18 mouse cellular contexts compared by ENCODE assay signal in genomic region chr12:117415146-117415545, GRCm38 (mm10).
DNase-seq lines count a peak whose midpoint lies in the region; ATAC-seq and TF ChIP-seq lines count a peak whose summit lies in the region.
"Had no signal": no experiment of that assay in that cellular context is flagged by ENCODE, and none has a peak within 500 bp of the region (broad histone marks: within the 10 kb centered on the region; RNA-seq: fewer than 3 reads in every experiment).

No protein-coding gene starts in this region.

- H3K9me3 ChIP-seq in forebrain, postnatal 0 days (ENCODE audit: low read length) = no peaks in the 10 kb centered on the region
- H3K9me3 ChIP-seq in forebrain, embryonic 10.5 days = no peaks in the 10 kb centered on the region
- no peaks in the 10 kb centered on the region for H3K9me3 ChIP-seq in limb, embryonic 13.5 days
- H3K9me3 ChIP-seq in limb, embryonic 10.5 days (replicated peaks) = no peaks in the 10 kb centered on the region
- H3K9me3 ChIP-seq: embryonic facial prominence, embryonic 12.5 days; heart, embryonic 12.5 days; hindbrain, embryonic 15.5 days had no signal

- 0 out of 2 replicates have a peak, but pooled peaks cover 4% of the 10 kb centered on the region for H3K4me1 ChIP-seq in forebrain, postnatal 0 days (ENCODE audit: insufficient read depth)
- peaks cover 16% of the 10 kb centered on the region for H3K4me1 ChIP-seq in forebrain, embryonic 10.5 days
- peaks cover 11% of the 10 kb centered on the region; the same call in 1 of the 2 replicates for H3K4me1 ChIP-seq in limb, embryonic 13.5 days
- peaks cover 3% of the 10 kb centered on the region; the same call in 1 of the 2 replicates for H3K4me1 ChIP-seq in limb, embryonic 10.5 days

- no peak overlapping the region for H3K9ac ChIP-seq in forebrain, postnatal 0 days
- no peak overlapping the region for H3K9ac ChIP-seq in limb, embryonic 13.5 days
- H3K9ac ChIP-seq: embryonic facial prominence, embryonic 12.5 days; heart, embryonic 12.5 days; hindbrain, embryonic 15.5 days had no signal

- no peaks in the 10 kb centered on the region for H3K27me3 ChIP-seq in forebrain, postnatal 0 days (ENCODE audit: insufficient read depth, low read length)
- H3K27me3 ChIP-seq in forebrain, embryonic 10.5 days (ENCODE audit: poor library complexity, severe bottlenecking) = no peaks in the 10 kb centered on the region
- H3K27me3 ChIP-seq in limb, embryonic 13.5 days = 0 out of 2 replicates have a peak, but pooled peaks cover 3% of the 10 kb centered on the region
- no peaks in the 10 kb centered on the region for H3K27me3 ChIP-seq in limb, embryonic 10.5 days (ENCODE audit: low read depth, poor library complexity, severe bottlenecking)
- H3K27me3 ChIP-seq: CH12.LX; embryonic facial prominence, embryonic 12.5 days; heart, embryonic 12.5 days; hindbrain, embryonic 15.5 days had no signal

- DNase-seq in forebrain, postnatal 0 days = peak; percentile 23
- DNase-seq in forebrain, embryonic 10.5 days (ENCODE audit: extremely low spot score, low spot score) = no peak
- no peak for DNase-seq in limb, embryonic 10.5 days (ENCODE audit: low spot score)
- peak; percentile 9 for DNase-seq in brain, adult 2 months (ENCODE audit: low read depth, low spot score)
- no peak for DNase-seq in right cerebral cortex, postnatal 14 days
- DNase-seq: adrenal gland, adult 2 months; adrenal gland, postnatal 25 days; cerebellum, adult 11 months; cerebellum, adult 8-10 months; cerebellum, postnatal 14 days; embryo, embryonic 11 days; gastrocnemius, postnatal 14 days had no signal

- TF ChIP-seq CTCF in forebrain, postnatal 0 days (IDR thresholded peaks at IDR 0.05; ENCODE audit: low read depth) = no peak

- no peak overlapping the region for H3K4me2 ChIP-seq in forebrain, postnatal 0 days (ENCODE audit: low read depth)
- H3K4me2 ChIP-seq in limb, embryonic 13.5 days (replicated peaks) = no peak overlapping the region
- H3K4me2 ChIP-seq: embryonic facial prominence, embryonic 12.5 days; heart, embryonic 12.5 days; hindbrain, embryonic 15.5 days had no signal

- WGBS in forebrain, postnatal 0 days = 54% methylated on average over 2 of the region's 2 CpGs
- 93% methylated on average over 2 of the region's 2 CpGs for WGBS in forebrain, embryonic 10.5 days
- WGBS in limb, embryonic 13.5 days = 71% methylated on average over 2 of the region's 2 CpGs
- 89% methylated on average over 2 of the region's 2 CpGs for WGBS in limb, embryonic 10.5 days

- no peak for ATAC-seq in forebrain, postnatal 0 days
- ATAC-seq in limb, embryonic 13.5 days (ENCODE audit: low FRiP score, low read depth) = 0 out of 2 replicates have a peak, but pooled peaks have one; percentile 24
- ATAC-seq: forebrain, embryonic 16.5 days had no signal

- H3K4me3 ChIP-seq in forebrain, postnatal 0 days (ENCODE audit: low read depth, low read length) = no peak overlapping the region
- no peak overlapping the region for H3K4me3 ChIP-seq in forebrain, embryonic 10.5 days
- no peak overlapping the region for H3K4me3 ChIP-seq in limb, embryonic 13.5 days
- no peak overlapping the region for H3K4me3 ChIP-seq in limb, embryonic 10.5 days
- H3K4me3 ChIP-seq: embryonic facial prominence, embryonic 12.5 days; heart, embryonic 12.5 days; hindbrain, embryonic 15.5 days had no signal

- H3K27ac ChIP-seq in forebrain, postnatal 0 days (ENCODE audit: low read depth, low read length) = no peak overlapping the region
- H3K27ac ChIP-seq in forebrain, embryonic 10.5 days = no peak overlapping the region
- no peak overlapping the region for H3K27ac ChIP-seq in limb, embryonic 13.5 days
- no peak overlapping the region for H3K27ac ChIP-seq in limb, embryonic 10.5 days
- H3K27ac ChIP-seq: embryonic facial prominence, embryonic 12.5 days; hindbrain, embryonic 15.5 days had no signal

- no peaks in the 10 kb centered on the region for H3K36me3 ChIP-seq in forebrain, postnatal 0 days (ENCODE audit: insufficient read depth)
- no peaks in the 10 kb centered on the region for H3K36me3 ChIP-seq in forebrain, embryonic 10.5 days (replicated peaks)
- H3K36me3 ChIP-seq in limb, embryonic 13.5 days = no peaks in the 10 kb centered on the region
- no peaks in the 10 kb centered on the region for H3K36me3 ChIP-seq in limb, embryonic 10.5 days
- H3K36me3 ChIP-seq: embryonic facial prominence, embryonic 12.5 days; heart, embryonic 12.5 days; hindbrain, embryonic 15.5 days had no signal

Comparison
In these comparisons a context has a peak if more than half of its experiments do, and no peak if none do; other contexts are left out.
1. DNase-seq: peak in forebrain, postnatal 0 days (single experiment) and brain, adult 2 months (single experiment); none in forebrain, embryonic 10.5 days (single experiment), limb, embryonic 10.5 days (single experiment) and right cerebral cortex, postnatal 14 days (single experiment).